Mouse (Mus musculus): Measurements from ENCODE around the gene Scel. TPM values are rescaled to one million over a fixed set of nuclear protein-coding genes. Genes with fewer than 3 reads are reported as not detected.

Scel gene
- polyA plus RNA-seq, 1 experiment, result not detected

GRCm38 (mm10) chr14:103515419-103515818, 2.3 kb downstream of the Scel start:
- Histone ChIP-seq H3ac (ENCODE audit: control insufficient read depth, insufficient read length, low read depth) (no peak overlapping the region), H3K4me3 (ENCODE audit: insufficient read depth, poor library complexity, severe bottlenecking) (no peak overlapping the region), H3K36me3 (ENCODE audit: control insufficient read depth, insufficient read depth) (no peaks in the 10 kb centered on the region), H3K79me3 (ENCODE audit: low read depth) (no peaks in the 10 kb centered on the region), H3K27me3 (ENCODE audit: control insufficient read depth, insufficient read depth, insufficient read length) (no peaks in the 10 kb centered on the region), H3K79me2 (ENCODE audit: control insufficient read depth, insufficient read depth) (no peaks in the 10 kb centered on the region)
- no peak for TF ChIP-seq USF1 (IDR thresholded peaks at IDR 0.05; ENCODE audit: low read depth)
- no peak for TF ChIP-seq MYOG (IDR thresholded peaks at IDR 0.05; ENCODE audit: control insufficient read depth, extremely low read depth, insufficient read length)
- TF ChIP-seq CEBPB (IDR thresholded peaks at IDR 0.05; ENCODE audit: low read depth), result no peak
- no peak for TF ChIP-seq FOSL1 (IDR thresholded peaks at IDR 0.05; ENCODE audit: insufficient read depth, low read length, poor library complexity, severe bottlenecking)
- TF ChIP-seq MAX (IDR thresholded peaks at IDR 0.05), result no peak

GRCm38 (mm10) chr14:103526286-103526685, 13.1 kb downstream of the Scel start:
- no peaks in the 10 kb centered on the region for H3K79me2 ChIP-seq (ENCODE audit: control insufficient read depth, insufficient read depth)
- H3K4me3 ChIP-seq (ENCODE audit: insufficient read depth, poor library complexity, severe bottlenecking), result no peak overlapping the region
- H3K27me3 ChIP-seq (ENCODE audit: control insufficient read depth, insufficient read depth, insufficient read length), result no peaks in the 10 kb centered on the region
- TF ChIP-seq CTCF (IDR thresholded peaks at IDR 0.05; ENCODE audit: control insufficient read depth, insufficient read depth, insufficient read length), result no peak
- H3K79me3 ChIP-seq (ENCODE audit: low read depth), result no peaks in the 10 kb centered on the region
- H3K36me3 ChIP-seq (ENCODE audit: control insufficient read depth, insufficient read depth), result no peaks in the 10 kb centered on the region
- no peak overlapping the region for H3ac ChIP-seq (ENCODE audit: control insufficient read depth, insufficient read length, low read depth)

- no peaks in the 10 kb centered on the region for H3K79me2 ChIP-seq (ENCODE audit: control insufficient read depth, insufficient read depth)
- TF ChIP-seq FOSL1 (IDR thresholded peaks at IDR 0.05; ENCODE audit: insufficient read depth, low read length, poor library complexity, severe bottlenecking) (no peak), CTCF (IDR thresholded peaks at IDR 0.05; ENCODE audit: control insufficient read depth, insufficient read depth, insufficient read length) (no peak), USF1 (IDR thresholded peaks at IDR 0.05; ENCODE audit: low read depth) (no peak), MAX (IDR thresholded peaks at IDR 0.05) (no peak), CEBPB (IDR thresholded peaks at IDR 0.05; ENCODE audit: low read depth) (no peak), MYOG (IDR thresholded peaks at IDR 0.05; ENCODE audit: control insufficient read depth, extremely low read depth, insufficient read length) (no peak), MYOD1 (IDR thresholded peaks at IDR 0.05; ENCODE audit: control insufficient read depth, insufficient read length, low read depth) (no peak)
Observed at GRCm38 (mm10) chr14:103529733-103530367, 16.7 kb downstream of the Scel start.

GRCm38 (mm10) chr14:103531722-103532341, 18.7 kb downstream of the Scel start:
- Histone ChIP-seq H3K4me3 (ENCODE audit: insufficient read depth, poor library complexity, severe bottlenecking) (no peak overlapping the region), H3K79me2 (ENCODE audit: control insufficient read depth, insufficient read depth) (no peaks in the 10 kb centered on the region), H3K27me3 (ENCODE audit: control insufficient read depth, insufficient read depth, insufficient read length) (no peaks in the 10 kb centered on the region), H3ac (ENCODE audit: control insufficient read depth, insufficient read length, low read depth) (no peak overlapping the region), H3K79me3 (ENCODE audit: low read depth) (no peaks in the 10 kb centered on the region), H3K36me3 (ENCODE audit: control insufficient read depth, insufficient read depth) (no peaks in the 10 kb centered on the region)
- TF ChIP-seq FOSL1 (IDR thresholded peaks at IDR 0.05; ENCODE audit: insufficient read depth, low read length, poor library complexity, severe bottlenecking) (no peak), MYOD1 (IDR thresholded peaks at IDR 0.05; ENCODE audit: control insufficient read depth, insufficient read length, low read depth) (no peak), CTCF (IDR thresholded peaks at IDR 0.05; ENCODE audit: control insufficient read depth, insufficient read depth, insufficient read length) (no peak), CEBPB (IDR thresholded peaks at IDR 0.05; ENCODE audit: low read depth) (no peak), MYOG (IDR thresholded peaks at IDR 0.05; ENCODE audit: control insufficient read depth, extremely low read depth, insufficient read length) (no peak), MAX (IDR thresholded peaks at IDR 0.05) (no peak), USF1 (IDR thresholded peaks at IDR 0.05; ENCODE audit: low read depth) (no peak)

More at GRCm38 (mm10) chr14:103529733-103530367, 16.7 kb downstream of the Scel start:
- no peaks in the 10 kb centered on the region for H3K79me3 ChIP-seq (ENCODE audit: low read depth)
- no peaks in the 10 kb centered on the region for H3K36me3 ChIP-seq (ENCODE audit: control insufficient read depth, insufficient read depth)
- no peak overlapping the region for H3ac ChIP-seq (ENCODE audit: control insufficient read depth, insufficient read length, low read depth)
- no peak overlapping the region for H3K4me3 ChIP-seq (ENCODE audit: insufficient read depth, poor library complexity, severe bottlenecking)
- no peaks in the 10 kb centered on the region for H3K27me3 ChIP-seq (ENCODE audit: control insufficient read depth, insufficient read depth, insufficient read length)

GRCm38 (mm10) chr14:103535511-103536024, 22.4 kb downstream of the Scel start:
- no peaks in the 10 kb centered on the region for H3K36me3 ChIP-seq (ENCODE audit: control insufficient read depth, insufficient read depth)
- no peak for TF ChIP-seq MYOG (IDR thresholded peaks at IDR 0.05; ENCODE audit: control insufficient read depth, extremely low read depth, insufficient read length)
- TF ChIP-seq USF1 (IDR thresholded peaks at IDR 0.05; ENCODE audit: low read depth), result no peak
- no peak for TF ChIP-seq CTCF (IDR thresholded peaks at IDR 0.05; ENCODE audit: control insufficient read depth, insufficient read depth, insufficient read length)
- no peak for TF ChIP-seq MAX (IDR thresholded peaks at IDR 0.05)
- TF ChIP-seq CEBPB (IDR thresholded peaks at IDR 0.05; ENCODE audit: low read depth), result no peak
- no peak for TF ChIP-seq MYOD1 (IDR thresholded peaks at IDR 0.05; ENCODE audit: control insufficient read depth, insufficient read length, low read depth)
- no peak for TF ChIP-seq FOSL1 (IDR thresholded peaks at IDR 0.05; ENCODE audit: insufficient read depth, low read length, poor library complexity, severe bottlenecking)
- H3K79me3 ChIP-seq (ENCODE audit: low read depth), result no peaks in the 10 kb centered on the region
- H3K79me2 ChIP-seq (ENCODE audit: control insufficient read depth, insufficient read depth), result no peaks in the 10 kb centered on the region
- H3K4me3 ChIP-seq (ENCODE audit: insufficient read depth, poor library complexity, severe bottlenecking), result no peak overlapping the region
- H3K27me3 ChIP-seq (ENCODE audit: control insufficient read depth, insufficient read depth, insufficient read length), result no peaks in the 10 kb centered on the region
- H3ac ChIP-seq (ENCODE audit: control insufficient read depth, insufficient read length, low read depth), result no peak overlapping the region

- no peaks in the 10 kb centered on the region for H3K36me3 ChIP-seq (ENCODE audit: control insufficient read depth, insufficient read depth)
- no peaks in the 10 kb centered on the region for H3K27me3 ChIP-seq (ENCODE audit: control insufficient read depth, insufficient read depth, insufficient read length)
- no peaks in the 10 kb centered on the region for H3K79me3 ChIP-seq (ENCODE audit: low read depth)
- no peak overlapping the region for H3K4me3 ChIP-seq (ENCODE audit: insufficient read depth, poor library complexity, severe bottlenecking)
- no peak overlapping the region for H3ac ChIP-seq (ENCODE audit: control insufficient read depth, insufficient read length, low read depth)
- H3K79me2 ChIP-seq (ENCODE audit: control insufficient read depth, insufficient read depth), result no peaks in the 10 kb centered on the region
- TF ChIP-seq MYOD1 (IDR thresholded peaks at IDR 0.05; ENCODE audit: control insufficient read depth, insufficient read length, low read depth), result no peak
- TF ChIP-seq USF1 (IDR thresholded peaks at IDR 0.05; ENCODE audit: low read depth), result no peak
- TF ChIP-seq MYOG (IDR thresholded peaks at IDR 0.05; ENCODE audit: control insufficient read depth, extremely low read depth, insufficient read length), result no peak
- no peak for TF ChIP-seq CEBPB (IDR thresholded peaks at IDR 0.05; ENCODE audit: low read depth)
- no peak for TF ChIP-seq FOSL1 (IDR thresholded peaks at IDR 0.05; ENCODE audit: insufficient read depth, low read length, poor library complexity, severe bottlenecking)
- TF ChIP-seq CTCF (IDR thresholded peaks at IDR 0.05; ENCODE audit: control insufficient read depth, insufficient read depth, insufficient read length), result no peak
- TF ChIP-seq MAX (IDR thresholded peaks at IDR 0.05), result no peak
Observed at GRCm38 (mm10) chr14:103536334-103536733, 23.2 kb downstream of the Scel start.
